Mouse (Mus musculus): Measurements from ENCODE around the gene Usp5. TPM values are rescaled to one million over a fixed set of nuclear protein-coding genes. Genes with fewer than 3 reads are reported as not detected.

Gene Usp5
- polyA plus RNA-seq, 1 experiment: 162 TPM

- TF ChIP-seq POLR2A (IDR thresholded peaks at IDR 0.05; ENCODE audit: borderline replicate concordance, extremely low read depth, insufficient read depth, insufficient read length, poor library complexity, severe bottlenecking) (no peak), CTCF (IDR thresholded peaks at IDR 0.05; ENCODE audit: borderline replicate concordance, extremely low read depth, insufficient read depth, insufficient read length) (peak; percentile 90)
- peak; percentile 89 for DNase-seq (ENCODE audit: low read depth)
These were observed 30.4 kb upstream of the Usp5 start for GRCm38 (mm10) chr6:124859725-124860124.

GRCm38 (mm10) chr6:124858561-124859318, 29.5 kb upstream of the Usp5 start:
- no peak for DNase-seq (ENCODE audit: low read depth)
- TF ChIP-seq POLR2A (IDR thresholded peaks at IDR 0.05; ENCODE audit: borderline replicate concordance, extremely low read depth, insufficient read depth, insufficient read length, poor library complexity, severe bottlenecking) (no peak), CTCF (IDR thresholded peaks at IDR 0.05; ENCODE audit: borderline replicate concordance, extremely low read depth, insufficient read depth, insufficient read length) (no peak)

GRCm38 (mm10) chr6:124857840-124858530, 28.7 kb upstream of the Usp5 start:
- TF ChIP-seq CTCF (IDR thresholded peaks at IDR 0.05; ENCODE audit: borderline replicate concordance, extremely low read depth, insufficient read depth, insufficient read length) (no peak), POLR2A (IDR thresholded peaks at IDR 0.05; ENCODE audit: borderline replicate concordance, extremely low read depth, insufficient read depth, insufficient read length, poor library complexity, severe bottlenecking) (no peak)
- no peak for DNase-seq (ENCODE audit: low read depth)

- peak; percentile 78 for TF ChIP-seq CTCF (IDR thresholded peaks at IDR 0.05; ENCODE audit: borderline replicate concordance, extremely low read depth, insufficient read depth, insufficient read length)
- TF ChIP-seq POLR2A (IDR thresholded peaks at IDR 0.05; ENCODE audit: borderline replicate concordance, extremely low read depth, insufficient read depth, insufficient read length, poor library complexity, severe bottlenecking): peak; percentile 14
These were observed 27.9 kb upstream of the Usp5 start, which contains the start of gene P3h3 for GRCm38 (mm10) chr6:124856916-124857839. Gene P3h3, minus strand, starts transcription at chr6:124857752.

GRCm38 (mm10) chr6:124856321-124856720, 27.0 kb upstream of the Usp5 start:
- peak; percentile 87 for DNase-seq (ENCODE audit: low read depth)
- TF ChIP-seq POLR2A (IDR thresholded peaks at IDR 0.05; ENCODE audit: borderline replicate concordance, extremely low read depth, insufficient read depth, insufficient read length, poor library complexity, severe bottlenecking): no peak
- TF ChIP-seq CTCF (IDR thresholded peaks at IDR 0.05; ENCODE audit: borderline replicate concordance, extremely low read depth, insufficient read depth, insufficient read length): no peak

More at GRCm38 (mm10) chr6:124856916-124857839, 27.9 kb upstream of the Usp5 start, which contains the start of gene P3h3:
- peak; percentile 94 for DNase-seq (ENCODE audit: low read depth)

GRCm38 (mm10) chr6:124854647-124855046, 25.4 kb upstream of the Usp5 start:
- TF ChIP-seq POLR2A (IDR thresholded peaks at IDR 0.05; ENCODE audit: borderline replicate concordance, extremely low read depth, insufficient read depth, insufficient read length, poor library complexity, severe bottlenecking): no peak
- no peak for TF ChIP-seq CTCF (IDR thresholded peaks at IDR 0.05; ENCODE audit: borderline replicate concordance, extremely low read depth, insufficient read depth, insufficient read length)
- DNase-seq (ENCODE audit: low read depth): no peak

GRCm38 (mm10) chr6:124850535-124850934, 21.3 kb upstream of the Usp5 start:
- TF ChIP-seq POLR2A (IDR thresholded peaks at IDR 0.05; ENCODE audit: borderline replicate concordance, extremely low read depth, insufficient read depth, insufficient read length, poor library complexity, severe bottlenecking) (no peak), CTCF (IDR thresholded peaks at IDR 0.05; ENCODE audit: borderline replicate concordance, extremely low read depth, insufficient read depth, insufficient read length) (no peak)
- no peak for DNase-seq (ENCODE audit: low read depth)

- TF ChIP-seq CTCF (IDR thresholded peaks at IDR 0.05; ENCODE audit: borderline replicate concordance, extremely low read depth, insufficient read depth, insufficient read length): peak; percentile 97
- TF ChIP-seq POLR2A (IDR thresholded peaks at IDR 0.05; ENCODE audit: borderline replicate concordance, extremely low read depth, insufficient read depth, insufficient read length, poor library complexity, severe bottlenecking): no peak
- DNase-seq (ENCODE audit: low read depth): peak; percentile 97
These were observed 18.0 kb upstream of the Usp5 start for GRCm38 (mm10) chr6:124847305-124847704.

- TF ChIP-seq CTCF (IDR thresholded peaks at IDR 0.05; ENCODE audit: borderline replicate concordance, extremely low read depth, insufficient read depth, insufficient read length) (no peak), POLR2A (IDR thresholded peaks at IDR 0.05; ENCODE audit: borderline replicate concordance, extremely low read depth, insufficient read depth, insufficient read length, poor library complexity, severe bottlenecking) (no peak)
- DNase-seq (ENCODE audit: low read depth): peak; percentile 53
These were observed 11.2 kb upstream of the Usp5 start, which contains the start of gene Gnb3 for GRCm38 (mm10) chr6:124840241-124841167. Gene Gnb3, minus strand, starts transcription at chr6:124840275.

GRCm38 (mm10) chr6:124839805-124840204, 10.5 kb upstream of the Usp5 start:
- TF ChIP-seq CTCF (IDR thresholded peaks at IDR 0.05; ENCODE audit: borderline replicate concordance, extremely low read depth, insufficient read depth, insufficient read length) (no peak), POLR2A (IDR thresholded peaks at IDR 0.05; ENCODE audit: borderline replicate concordance, extremely low read depth, insufficient read depth, insufficient read length, poor library complexity, severe bottlenecking) (no peak)
- DNase-seq (ENCODE audit: low read depth): peak; percentile 30

All from brain, embryonic 14.5 days (tissue).